Mouse (Mus musculus): ENCODE measurements around the gene Pum1. TPM values are rescaled to one million over a fixed set of nuclear protein-coding genes. Genes with fewer than 3 reads are reported as not detected.
"Not testable (repeated sequence)": the region's sequence is repeated elsewhere in the genome, so short reads cannot be mapped to it uniquely, and the experiment has no call there.

The Pum1 gene
- total RNA-seq, 1 experiment from 2014 or later: 96.9 TPM

GRCm38 (mm10) chr4:130668541-130668940 lies 5.4 kb downstream of the Pum1 start:
- DNase-seq: no peak

GRCm38 (mm10) chr4:130668991-130669390 lies 5.9 kb downstream of the Pum1 start:
- no peak for DNase-seq

GRCm38 (mm10) chr4:130670023-130670422 lies 6.9 kb downstream of the Pum1 start:
- DNase-seq: not testable (repeated sequence)

GRCm38 (mm10) chr4:130671079-130671845 lies 8.1 kb downstream of the Pum1 start:
- no peak for DNase-seq

- DNase-seq: no peak
These were observed 9.0 kb downstream of the Pum1 start for GRCm38 (mm10) chr4:130672161-130672560.

- no peak for DNase-seq
These were observed 13.6 kb downstream of the Pum1 start for GRCm38 (mm10) chr4:130676746-130677145.

- DNase-seq: no peak
These were observed 15.0 kb downstream of the Pum1 start for GRCm38 (mm10) chr4:130678149-130678548.

GRCm38 (mm10) chr4:130680676-130681075 lies 17.6 kb downstream of the Pum1 start:
- no peak for DNase-seq

GRCm38 (mm10) chr4:130683051-130683450 lies 19.9 kb downstream of the Pum1 start:
- not testable (repeated sequence) for DNase-seq

- DNase-seq: no peak
These were observed 30.8 kb downstream of the Pum1 start for GRCm38 (mm10) chr4:130693936-130694335.

GRCm38 (mm10) chr4:130694982-130695381 lies 31.9 kb downstream of the Pum1 start:
- DNase-seq: no peak

- no peak for DNase-seq
These were observed 37.9 kb downstream of the Pum1 start for GRCm38 (mm10) chr4:130701061-130701460.

- no peak for DNase-seq
These were observed 39.9 kb downstream of the Pum1 start for GRCm38 (mm10) chr4:130702835-130703535.

GRCm38 (mm10) chr4:130703601-130704000 lies 40.5 kb downstream of the Pum1 start:
- no peak for DNase-seq

- DNase-seq: no peak
These were observed 41.5 kb downstream of the Pum1 start for GRCm38 (mm10) chr4:130704615-130705014.

GRCm38 (mm10) chr4:130706215-130707000 lies 43.3 kb downstream of the Pum1 start:
- no peak for DNase-seq

- no peak for DNase-seq
These were observed 48.3 kb downstream of the Pum1 start for GRCm38 (mm10) chr4:130711353-130711848.

GRCm38 (mm10) chr4:130712341-130712740 lies 49.2 kb downstream of the Pum1 start:
- DNase-seq: no peak

GRCm38 (mm10) chr4:130713430-130713829 lies 50.3 kb downstream of the Pum1 start:
- DNase-seq: no peak

GRCm38 (mm10) chr4:130715126-130715525 lies 52.0 kb downstream of the Pum1 start:
- no peak for DNase-seq

GRCm38 (mm10) chr4:130715623-130716022 lies 52.5 kb downstream of the Pum1 start:
- DNase-seq: no peak

- no peak for DNase-seq
These were observed 56.2 kb downstream of the Pum1 start for GRCm38 (mm10) chr4:130719348-130719747.

- no peak for DNase-seq
These were observed 59.5 kb downstream of the Pum1 start for GRCm38 (mm10) chr4:130722607-130723006.
